Mouse (Mus musculus) kidney, embryonic 16.5 days (tissue): ENCODE data around the gene H1f0. TPM values are rescaled to one million over a fixed set of nuclear protein-coding genes. Genes with fewer than 3 reads are reported as not detected.
A peak's percentile ranks its signal among the peaks of the same experiment; 100 is the strongest.
"Not testable (repeated sequence)": the region's sequence is repeated elsewhere in the genome, so short reads cannot be mapped to it uniquely, and the experiment has no call there.

Experiments used
- ATAC-seq: fragments of 200-750 bp; cut with Nextera tagmentation; 2 replicates; pipeline ENCODE4 v1.8.0; 2017; ENCODE audit warnings: moderate TSS enrichment; ENCODE audit not compliant: low FRiP score, low TSS enrichment
- H3K27ac ChIP-seq: fragments of 300-500 bp; sonication (generic); 2 replicates; pipeline ENCODE4 v1.5.1; 2014; ENCODE audit warnings: low read length
- H3K27me3 ChIP-seq: fragments of 300-500 bp; sonication (generic); 2 replicates; pipeline ENCODE4 v1.6.1; 2014; ENCODE audit warnings: low read length, control low read depth, mixed read lengths; ENCODE audit not compliant: insufficient read depth
- H3K36me3 ChIP-seq: fragments of 300-500 bp; sonication (generic); 2 replicates; pipeline ENCODE4 v1.6.1; 2014; ENCODE audit warnings: low read length, control low read depth, mixed read lengths; ENCODE audit not compliant: insufficient read depth
- H3K4me1 ChIP-seq: fragments of 300-500 bp; sonication (generic); 2 replicates; pipeline ENCODE4 v1.6.1; 2014; ENCODE audit warnings: low read length, control low read depth, mixed read lengths; ENCODE audit not compliant: insufficient read depth
- H3K4me2 ChIP-seq: fragments of 300-500 bp; sonication (generic); replicated peaks from 2 replicates; pipeline ENCODE4 v1.6.1; 2014; ENCODE audit warnings: low read depth, low read length
- H3K4me3 ChIP-seq: fragments of 300-500 bp; sonication (generic); 2 replicates; pipeline ENCODE4 v1.5.1; 2014; ENCODE audit warnings: mild to moderate bottlenecking, low read length
- H3K9ac ChIP-seq: fragments of 300-500 bp; sonication (generic); replicated peaks from 2 replicates; pipeline ENCODE4 v1.6.1; 2014; ENCODE audit warnings: low read length
- H3K9me3 ChIP-seq: fragments of 300-500 bp; sonication (generic); 2 replicates; pipeline ENCODE4 v1.6.1; 2016; ENCODE audit warnings: low read length, control low read depth
- WGBS: fragments of 180-500 bp; shearing (Covaris S2); extraction: QIAGEN DNeasy Blood & Tissue Kit; methylation state at CpG from one replicate; pipeline ENCODE4 v1.1.7; 2014; 5-methylcytosine and 5-hydroxymethylcytosine counted together
- polyA plus RNA-seq: library from polyadenylated mRNA; unstranded; fragments of >200 nt; fragmentation: Nextera tagmentation; extraction: Ambion mirVana; gene quantifications from 2 replicates; pipeline ENCODE4 v1.2.1, GENCODE M21; 2015

H1f0 gene
- polyA plus RNA-seq, 1 experiment from 2014 or later, result 521 TPM

DNA sequence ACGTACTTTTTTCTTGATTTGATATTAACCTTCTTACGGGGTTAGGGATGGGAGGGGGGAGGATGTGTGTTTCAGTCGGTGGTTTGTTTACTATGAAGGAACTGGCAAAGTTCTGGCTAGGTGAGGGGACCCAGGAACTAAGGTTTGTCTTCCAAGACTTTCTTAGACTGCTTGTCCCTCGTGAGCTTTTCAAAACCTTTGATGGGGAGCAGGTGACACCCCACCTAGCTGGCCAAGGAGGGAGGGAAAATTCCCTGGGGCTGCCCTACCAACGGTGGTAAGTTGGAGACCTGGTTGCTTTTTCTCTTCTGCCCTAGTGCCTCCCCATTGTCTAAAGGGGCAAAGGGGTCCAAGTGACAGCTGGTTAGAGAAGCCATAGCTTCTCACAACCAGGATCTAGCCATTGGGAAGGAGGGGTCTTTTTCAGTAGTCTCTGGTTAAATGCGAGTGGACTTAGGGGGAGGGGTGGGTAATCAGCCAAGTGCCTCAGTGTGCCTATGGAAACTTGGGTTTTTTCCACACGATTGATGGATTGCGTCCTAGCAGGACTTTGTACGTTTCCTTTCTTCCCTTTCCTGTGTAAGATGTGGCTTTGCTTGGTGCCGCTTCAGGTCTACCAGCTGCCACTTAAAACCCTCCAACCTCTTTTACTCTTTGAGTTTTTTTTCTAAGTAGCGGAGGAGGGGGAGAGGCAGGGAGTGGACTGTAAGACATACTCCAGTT is 1.4 kb downstream of the H1f0 start:
- H3K4me3 ChIP-seq, result peak overlapping the region; percentile 79
- no peak for ATAC-seq
- WGBS, result 6% methylated on average over 11 of the region's 11 CpGs
- no peaks in the 10 kb centered on the region for H3K36me3 ChIP-seq
- H3K9me3 ChIP-seq, result no peaks in the 10 kb centered on the region
- no peaks in the 10 kb centered on the region for H3K27me3 ChIP-seq
- peaks cover 43% of the 10 kb centered on the region for H3K4me1 ChIP-seq
- peak overlapping the region; percentile 100 for H3K9ac ChIP-seq
- peak overlapping the region; percentile 98 for H3K27ac ChIP-seq
- peak overlapping the region; percentile 97 for H3K4me2 ChIP-seq

DNA sequence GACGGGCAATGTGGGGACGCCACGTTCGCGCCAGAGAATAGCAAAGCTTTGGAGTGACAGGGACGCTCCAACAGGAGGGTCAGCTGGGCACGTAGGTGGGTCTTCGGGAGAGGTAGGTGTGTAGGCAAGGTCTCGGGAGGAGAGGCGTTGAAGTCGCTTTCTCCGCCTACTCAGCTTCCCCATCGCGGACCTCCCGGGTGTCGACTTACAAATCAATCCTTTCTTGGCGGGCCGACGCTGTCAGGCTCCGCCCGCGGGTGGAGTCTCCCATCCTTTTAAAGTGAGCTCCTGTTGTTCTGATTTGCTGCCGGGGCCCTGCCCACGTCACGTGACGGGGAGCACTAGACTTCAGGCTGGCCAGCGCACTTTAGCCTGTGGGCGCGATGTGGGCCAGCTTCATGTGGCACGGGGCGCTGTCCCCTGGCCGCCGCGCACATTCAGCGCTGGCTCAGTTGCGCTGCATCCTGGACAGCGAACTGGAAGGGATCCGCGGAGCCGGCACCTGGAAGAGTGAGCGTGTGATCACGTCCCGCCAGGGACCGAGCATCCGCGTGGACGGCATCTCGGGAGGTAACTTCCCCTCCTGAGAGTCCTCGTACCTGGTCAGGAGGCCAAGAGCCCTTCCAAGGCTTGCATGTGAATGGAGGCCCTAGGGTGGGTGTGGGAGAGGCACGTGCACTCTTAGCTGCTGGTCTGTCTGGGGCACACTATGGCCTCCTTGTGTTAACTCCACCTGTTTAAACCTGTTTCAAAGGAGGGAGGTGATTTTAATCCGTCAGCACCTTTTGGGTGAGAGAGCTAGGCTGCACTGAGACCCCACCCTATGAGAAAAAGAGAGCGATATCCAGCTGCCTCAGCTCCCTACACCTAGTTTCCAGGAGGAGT is 2.5 kb downstream of the H1f0 start:
- Histone ChIP-seq H3K36me3 (peaks cover 4% of the 10 kb centered on the region; the same call in 1 of the 2 replicates), H3K27me3 (no peaks in the 10 kb centered on the region), H3K4me3 (peak overlapping the region; percentile 79), H3K9ac (peak overlapping the region; percentile 100), H3K4me1 (peaks cover 35% of the 10 kb centered on the region), H3K9me3 (no peaks in the 10 kb centered on the region), H3K4me2 (peak overlapping the region; percentile 97), H3K27ac (peak overlapping the region; percentile 98)
- peak; percentile 86 for ATAC-seq
- under 1% methylated on average over 52 of the region's 52 CpGs for whole genome bisulfite sequencing

DNA sequence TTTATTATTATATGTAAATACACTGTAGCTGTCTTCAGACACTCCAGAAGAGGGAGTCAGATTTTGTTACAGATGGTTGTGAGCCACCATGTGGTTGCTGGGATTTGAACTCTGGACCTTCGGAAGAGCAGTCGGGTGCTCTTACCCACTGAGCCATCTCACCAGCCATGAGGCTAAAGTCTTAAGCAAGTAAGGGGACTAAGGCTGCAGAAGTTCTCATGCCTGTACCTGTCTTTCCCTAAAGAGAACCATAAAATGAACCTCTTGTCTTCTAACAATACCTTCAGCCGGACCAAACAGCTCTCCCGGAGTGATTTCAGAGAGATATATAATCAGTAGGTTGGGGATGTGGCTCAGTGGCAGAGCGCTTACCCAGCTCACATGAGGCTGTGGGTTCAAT is 3.7 kb downstream of the H1f0 start:
- 88% methylated on average over 5 of the region's 5 CpGs for WGBS
- peaks cover 25% of the 10 kb centered on the region for H3K4me1 ChIP-seq
- ATAC-seq, H3K9me3 ChIP-seq, H3K27me3 ChIP-seq, H3K4me3 ChIP-seq, H3K27ac ChIP-seq, H3K4me2 ChIP-seq, H3K9ac ChIP-seq: not testable (repeated sequence)
- peaks cover 12% of the 10 kb centered on the region for H3K36me3 ChIP-seq

DNA sequence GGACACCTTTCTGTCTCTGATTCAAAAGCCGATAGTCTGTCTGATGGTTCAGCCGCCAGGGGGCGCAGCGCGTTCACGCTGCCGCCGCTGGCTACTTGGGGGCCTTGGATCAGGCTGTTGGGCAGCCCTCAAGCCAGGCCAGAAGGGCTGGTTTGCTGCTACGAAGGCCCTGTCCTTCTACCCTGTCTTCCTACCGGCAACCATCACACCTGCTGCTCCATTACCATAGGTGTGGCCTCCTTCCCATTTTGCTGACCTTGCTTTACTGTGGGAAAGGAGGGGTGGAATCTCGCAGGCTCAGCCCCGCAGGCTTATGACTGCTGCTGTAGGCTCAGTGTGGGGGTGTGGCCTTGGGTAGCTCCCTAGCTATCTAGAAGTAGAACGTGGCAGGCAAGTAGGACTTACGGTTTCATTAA is 9.7 kb downstream of the H1f0 start:
- H3K4me2 ChIP-seq, result no peak overlapping the region
- H3K9ac ChIP-seq, result no peak overlapping the region
- 11% methylated on average over 14 of the region's 14 CpGs for WGBS
- ATAC-seq, result 0 out of 2 replicates have a peak, but pooled peaks have one; percentile 16
- H3K9me3 ChIP-seq, result no peaks in the 10 kb centered on the region
- H3K27ac ChIP-seq, result no peak overlapping the region
- no peak overlapping the region for H3K4me3 ChIP-seq
- H3K36me3 ChIP-seq, result peaks cover 15% of the 10 kb centered on the region
- peaks cover 14% of the 10 kb centered on the region; the same call in 1 of the 2 replicates for H3K4me1 ChIP-seq
- peaks cover 20% of the 10 kb centered on the region for H3K27me3 ChIP-seq

DNA sequence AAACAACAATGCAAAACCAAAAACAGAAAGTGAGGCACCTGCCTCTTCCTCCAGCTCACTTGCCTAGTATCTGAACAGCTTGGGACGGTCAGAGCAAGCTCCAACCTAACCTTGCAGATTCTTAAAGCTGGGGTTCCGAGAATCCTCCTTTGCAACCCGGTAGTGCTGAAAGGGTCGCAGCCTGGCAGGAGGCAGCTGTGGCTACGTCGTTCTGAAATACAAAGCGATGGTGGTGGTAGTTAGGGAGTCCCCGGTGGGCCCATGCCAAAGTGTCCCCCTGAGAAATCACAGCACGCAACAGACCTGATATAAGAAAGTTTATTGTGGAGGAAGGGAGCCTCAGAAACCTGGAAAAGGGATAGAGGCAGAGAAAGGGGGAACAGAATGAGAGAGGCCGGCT is 10.1 kb downstream of the H1f0 start:
- H3K36me3 ChIP-seq, result peaks cover 15% of the 10 kb centered on the region
- no peak overlapping the region for H3K4me2 ChIP-seq
- no peak overlapping the region for H3K27ac ChIP-seq
- ATAC-seq, result no peak
- no peak overlapping the region for H3K9ac ChIP-seq
- peaks cover 14% of the 10 kb centered on the region; the same call in 1 of the 2 replicates for H3K4me1 ChIP-seq
- WGBS, result 74% methylated on average over 10 of the region's 10 CpGs
- H3K27me3 ChIP-seq, result peaks cover 22% of the 10 kb centered on the region
- H3K4me3 ChIP-seq, result no peak overlapping the region
- H3K9me3 ChIP-seq, result no peaks in the 10 kb centered on the region

DNA sequence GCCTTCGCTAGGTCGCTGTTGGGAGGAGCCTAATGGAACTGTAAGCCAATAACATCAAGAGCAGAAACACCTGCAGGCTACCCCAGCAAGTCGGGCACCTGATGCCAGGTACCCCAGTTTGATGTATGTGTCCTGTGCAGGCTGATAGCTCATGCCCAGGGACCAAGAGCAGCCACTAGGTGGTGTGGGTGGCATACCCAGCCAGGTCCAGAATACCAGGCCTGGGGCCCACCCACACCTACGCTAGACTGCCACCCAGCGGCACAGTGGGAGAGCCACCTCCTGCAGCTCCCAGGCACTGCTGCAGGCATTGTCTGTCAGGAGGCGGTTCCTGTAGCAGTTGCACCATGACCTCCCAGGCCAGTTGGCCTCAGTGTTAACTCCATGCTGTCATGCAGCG is 10.6 kb downstream of the H1f0 start:
- H3K27ac ChIP-seq, result no peak overlapping the region
- peaks cover 14% of the 10 kb centered on the region; the same call in 1 of the 2 replicates for H3K4me1 ChIP-seq
- no peaks in the 10 kb centered on the region for H3K9me3 ChIP-seq
- peaks cover 27% of the 10 kb centered on the region for H3K27me3 ChIP-seq
- H3K4me3 ChIP-seq, result no peak overlapping the region
- no peak overlapping the region for H3K4me2 ChIP-seq
- peaks cover 15% of the 10 kb centered on the region for H3K36me3 ChIP-seq
- no peak overlapping the region for H3K9ac ChIP-seq
- ATAC-seq, result peak; percentile 69
- WGBS, result 11% methylated on average over 7 of the region's 7 CpGs

DNA sequence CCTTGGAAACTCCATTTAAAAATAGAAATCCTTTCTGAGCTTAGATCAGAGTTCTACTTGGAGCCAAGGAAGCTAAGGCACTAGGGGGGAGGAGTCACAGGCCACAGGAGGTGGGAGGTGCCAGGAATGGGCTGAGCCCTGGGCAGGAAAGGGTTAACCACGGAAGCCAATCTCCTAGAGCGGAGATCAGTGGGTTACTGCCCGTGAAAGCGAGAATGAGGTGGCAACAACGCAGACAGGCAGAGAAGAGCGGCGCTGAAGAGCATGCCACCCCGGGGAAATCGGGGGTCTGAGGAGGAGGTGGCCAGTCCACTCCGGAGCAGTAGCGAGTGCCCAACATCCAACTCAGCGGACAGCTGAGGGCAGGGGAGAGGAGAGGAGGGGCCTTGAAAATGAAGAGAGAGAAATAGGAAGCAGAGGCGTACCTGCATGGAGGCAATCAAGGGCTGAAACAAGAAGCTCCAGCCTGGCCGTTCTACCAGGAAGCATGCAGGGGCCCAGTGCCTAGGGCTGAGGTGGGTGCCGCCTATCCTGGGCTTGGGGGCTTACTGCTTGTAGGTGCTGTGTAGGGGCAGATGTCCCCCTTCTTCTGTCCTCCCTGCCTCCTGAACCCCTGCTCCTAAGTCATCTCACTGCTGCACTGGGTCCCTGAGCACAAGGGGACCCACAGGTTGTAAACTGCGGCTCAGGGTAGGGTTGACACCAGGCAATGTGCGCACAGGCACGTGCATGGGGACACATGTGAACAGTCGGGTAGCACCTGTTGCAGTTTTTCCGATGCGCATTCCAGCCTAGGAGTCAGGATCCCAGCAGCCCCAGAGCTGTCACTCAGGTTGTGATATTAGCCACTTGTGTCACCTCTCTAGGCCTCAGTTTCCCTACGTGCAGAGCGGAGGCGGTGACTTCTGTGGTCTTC is 12.5 kb downstream of the H1f0 start:
- H3K27me3 ChIP-seq, result peaks cover 27% of the 10 kb centered on the region
- H3K4me2 ChIP-seq, result peak overlapping the region; percentile 47
- H3K4me3 ChIP-seq, result peak overlapping the region; percentile 29
- H3K9me3 ChIP-seq, result no peaks in the 10 kb centered on the region
- H3K36me3 ChIP-seq, result peaks cover 11% of the 10 kb centered on the region; the same call in 1 of the 2 replicates
- no peak overlapping the region for H3K9ac ChIP-seq
- 15% methylated on average over 24 of the region's 24 CpGs for WGBS
- peaks cover 24% of the 10 kb centered on the region for H3K4me1 ChIP-seq
- peak; percentile 10; the same call in 1 of the 2 replicates for ATAC-seq
- H3K27ac ChIP-seq, result no peak overlapping the region

DNA sequence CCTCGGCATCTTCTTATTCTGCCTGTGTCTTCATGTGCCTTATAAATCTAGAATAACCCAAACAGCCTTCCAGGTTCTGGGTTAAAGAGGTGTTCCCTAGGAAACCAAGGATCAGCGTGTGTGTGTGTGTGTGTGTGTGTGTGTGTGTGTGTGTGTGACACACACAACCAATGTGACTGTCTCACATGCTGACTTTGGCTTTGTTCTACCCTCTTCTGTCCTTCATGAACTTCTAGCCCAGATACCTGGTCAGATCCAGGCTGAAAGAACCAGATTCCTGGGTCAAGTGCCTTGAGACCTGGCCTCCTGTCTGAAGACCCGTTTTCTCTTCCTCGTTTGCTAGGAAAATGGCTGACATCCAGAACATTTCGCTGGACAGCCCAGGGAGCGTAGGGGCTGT is 13.3 kb downstream of the H1f0 start, which contains the start of gene Galr3:
Gene Galr3 (plus strand): TSS at position 301 of the 400 bp plus-strand sequence.
- Histone ChIP-seq H3K27ac (no peak within 1 kb of the TSS), H3K4me3 (peak within 1 kb of the TSS; percentile 57), H3K4me1 (peaks cover 24% of the 10 kb centered on the region), H3K27me3 (peaks cover 27% of the 10 kb centered on the region), H3K9ac (peak within 1 kb of the TSS; percentile 67), H3K36me3 (peaks cover 5% of the 10 kb centered on the region; the same call in 1 of the 2 replicates), H3K9me3 (no peaks in the 10 kb centered on the region), H3K4me2 (peak within 1 kb of the TSS; percentile 98)
- 67% methylated on average over 6 of the region's 6 CpGs for WGBS
- no peak for ATAC-seq
